Mouse (Mus musculus): ENCODE data around the gene Tssk6. TPM values are rescaled to one million over a fixed set of nuclear protein-coding genes. Genes with fewer than 3 reads are reported as not detected.

Tssk6 gene
- polyA plus RNA-seq, 1 experiment: 1.0 TPM

DNA sequence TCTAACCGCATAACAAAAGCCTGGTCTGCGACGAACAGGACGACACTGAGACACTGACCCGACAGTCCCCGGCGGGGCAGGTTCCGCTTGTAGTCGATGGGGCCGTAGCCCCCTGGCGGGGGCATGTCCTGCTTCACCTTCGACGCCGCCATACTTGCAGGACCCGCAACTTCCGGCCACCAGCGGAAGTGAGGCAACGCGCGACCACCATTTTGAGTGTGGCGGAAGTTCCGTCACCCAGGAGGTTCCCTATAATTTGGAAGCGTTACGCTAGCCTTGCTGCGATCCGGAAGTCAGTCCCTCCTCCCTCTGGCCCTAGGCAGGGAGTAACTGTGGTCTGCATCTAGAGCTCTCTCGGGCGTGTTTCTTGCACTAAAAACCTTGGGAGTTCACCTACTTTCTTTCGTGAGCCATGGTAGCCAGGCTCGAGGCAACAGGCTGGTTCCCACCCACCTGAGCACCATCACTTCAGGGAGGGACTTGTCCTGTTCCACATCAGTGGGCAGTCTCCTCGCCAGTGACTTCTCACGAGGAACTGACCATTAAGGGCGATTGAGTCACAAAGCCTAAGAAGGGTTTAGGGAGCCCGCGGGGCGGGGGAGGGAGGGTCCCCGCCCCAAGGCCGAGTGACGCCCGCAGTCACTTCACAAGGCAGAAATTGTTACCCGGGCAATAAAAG lies 361 bp upstream of the Tssk6 start:
- peak overlapping the region; percentile 79 for H3K4me3 ChIP-seq (ENCODE audit: extremely low read depth, insufficient read depth, insufficient read length)
- H3K4me1 ChIP-seq (ENCODE audit: control insufficient read depth, insufficient read depth, insufficient read length): peaks cover 11% of the 10 kb centered on the region
- no peaks in the 10 kb centered on the region for H3K27me3 ChIP-seq (ENCODE audit: control insufficient read depth, insufficient read depth, low read length)
- TF ChIP-seq CTCF (IDR thresholded peaks at IDR 0.05; ENCODE audit: extremely low read depth, insufficient read depth, insufficient read length, insufficient replicate concordance) (peak; percentile 63), POLR2A (IDR thresholded peaks at IDR 0.05; ENCODE audit: low read depth, low read length) (peak; percentile 85)
- peak overlapping the region; percentile 90 for H3K27ac ChIP-seq (ENCODE audit: insufficient read depth, low read length)
- DNase-seq (ENCODE audit: low read depth in 1 of 2, low spot score in 2 of 2): peak; percentile 92 to 93
- WGBS: 1% methylated on average over 41 of the region's 41 CpGs
- H3K36me3 ChIP-seq (ENCODE audit: control insufficient read depth, insufficient read depth, low read length): no peaks in the 10 kb centered on the region

- H3K4me3 ChIP-seq (ENCODE audit: extremely low read depth, insufficient read depth, insufficient read length): peak overlapping the region; percentile 79
- no peaks in the 10 kb centered on the region for H3K27me3 ChIP-seq (ENCODE audit: control insufficient read depth, insufficient read depth, low read length)
- peaks cover under 1% of the 10 kb centered on the region; the same call in 1 of the 2 replicates for H3K36me3 ChIP-seq (ENCODE audit: control insufficient read depth, insufficient read depth, low read length)
- peaks cover 11% of the 10 kb centered on the region for H3K4me1 ChIP-seq (ENCODE audit: control insufficient read depth, insufficient read depth, insufficient read length)
- peak overlapping the region; percentile 90 for H3K27ac ChIP-seq (ENCODE audit: insufficient read depth, low read length)
- under 1% methylated on average over 45 of the region's 45 CpGs for WGBS
- DNase-seq (ENCODE audit: low read depth in 1 of 2, low spot score in 2 of 2): peak; percentile 94 to 97
- TF ChIP-seq CTCF (IDR thresholded peaks at IDR 0.05; ENCODE audit: extremely low read depth, insufficient read depth, insufficient read length, insufficient replicate concordance) (no peak), POLR2A (IDR thresholded peaks at IDR 0.05; ENCODE audit: low read depth, low read length) (no peak; the same call in none of the 2 replicates)
Measured at GRCm38 (mm10) chr8:69903063-69903542, 1.1 kb downstream of the Tssk6 start.

- Histone ChIP-seq H3K4me1 (ENCODE audit: control insufficient read depth, insufficient read depth, insufficient read length) (peaks cover 11% of the 10 kb centered on the region), H3K36me3 (ENCODE audit: control insufficient read depth, insufficient read depth, low read length) (peaks cover 7% of the 10 kb centered on the region), H3K27ac (ENCODE audit: insufficient read depth, low read length) (no peak overlapping the region), H3K27me3 (ENCODE audit: control insufficient read depth, insufficient read depth, low read length) (no peaks in the 10 kb centered on the region), H3K4me3 (ENCODE audit: extremely low read depth, insufficient read depth, insufficient read length) (no peak overlapping the region)
- no peak for TF ChIP-seq POLR2A (IDR thresholded peaks at IDR 0.05; ENCODE audit: low read depth, low read length)
- TF ChIP-seq CTCF (IDR thresholded peaks at IDR 0.05; ENCODE audit: extremely low read depth, insufficient read depth, insufficient read length, insufficient replicate concordance): no peak
- DNase-seq (ENCODE audit: low read depth in 1 of 2, low spot score in 2 of 2): no peak
- WGBS: 91% methylated on average over 8 of the region's 8 CpGs
Measured at GRCm38 (mm10) chr8:69904096-69904495, 2.1 kb downstream of the Tssk6 start.

DNA sequence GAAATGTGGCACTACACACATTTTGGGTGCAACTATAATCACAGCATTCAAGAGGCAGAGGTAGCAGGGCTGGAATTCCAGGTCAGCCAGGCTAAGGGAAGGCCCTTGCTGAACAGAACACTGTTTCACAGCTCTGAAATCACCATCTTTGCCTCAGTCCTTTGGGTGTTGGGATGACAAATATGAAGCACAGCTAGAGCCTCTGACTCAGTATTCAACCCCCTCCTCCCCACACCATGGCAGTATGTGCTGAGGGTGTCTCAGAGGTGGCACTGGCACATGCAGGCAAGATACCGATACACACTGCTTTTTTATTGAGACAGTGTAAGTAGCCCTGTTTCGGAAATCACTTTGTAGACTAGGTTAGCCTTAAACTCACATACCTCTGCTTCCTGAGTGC lies 4.3 kb downstream of the Tssk6 start:
- no peak for DNase-seq (ENCODE audit: low read depth in 1 of 2, low spot score in 2 of 2)
- Histone ChIP-seq H3K36me3 (ENCODE audit: control insufficient read depth, insufficient read depth, low read length) (peaks cover 19% of the 10 kb centered on the region), H3K27ac (ENCODE audit: insufficient read depth, low read length) (no peak overlapping the region), H3K4me1 (ENCODE audit: control insufficient read depth, insufficient read depth, insufficient read length) (peaks cover 9% of the 10 kb centered on the region), H3K27me3 (ENCODE audit: control insufficient read depth, insufficient read depth, low read length) (no peaks in the 10 kb centered on the region), H3K4me3 (ENCODE audit: extremely low read depth, insufficient read depth, insufficient read length) (no peak overlapping the region)
- WGBS: 91% methylated on average over 2 of the region's 2 CpGs
- TF ChIP-seq POLR2A (IDR thresholded peaks at IDR 0.05; ENCODE audit: low read depth, low read length): no peak
- TF ChIP-seq CTCF (IDR thresholded peaks at IDR 0.05; ENCODE audit: extremely low read depth, insufficient read depth, insufficient read length, insufficient replicate concordance): no peak

- Histone ChIP-seq H3K4me1 (ENCODE audit: control insufficient read depth, insufficient read depth, insufficient read length) (peaks cover 6% of the 10 kb centered on the region), H3K4me3 (ENCODE audit: extremely low read depth, insufficient read depth, insufficient read length) (no peak overlapping the region), H3K36me3 (ENCODE audit: control insufficient read depth, insufficient read depth, low read length) (peaks cover 25% of the 10 kb centered on the region), H3K27ac (ENCODE audit: insufficient read depth, low read length) (no peak overlapping the region), H3K27me3 (ENCODE audit: control insufficient read depth, insufficient read depth, low read length) (no peaks in the 10 kb centered on the region)
- 88% methylated on average over 2 of the region's 2 CpGs for WGBS
- TF ChIP-seq CTCF (IDR thresholded peaks at IDR 0.05; ENCODE audit: extremely low read depth, insufficient read depth, insufficient read length, insufficient replicate concordance): no peak
- TF ChIP-seq POLR2A (IDR thresholded peaks at IDR 0.05; ENCODE audit: low read depth, low read length): no peak
- DNase-seq (ENCODE audit: low read depth in 1 of 2, low spot score in 2 of 2): no peak
Measured at GRCm38 (mm10) chr8:69907106-69907505, 5.1 kb downstream of the Tssk6 start.

- TF ChIP-seq CTCF (IDR thresholded peaks at IDR 0.05; ENCODE audit: extremely low read depth, insufficient read depth, insufficient read length, insufficient replicate concordance) (no peak), POLR2A (IDR thresholded peaks at IDR 0.05; ENCODE audit: low read depth, low read length) (no peak)
- H3K27me3 ChIP-seq (ENCODE audit: control insufficient read depth, insufficient read depth, low read length): no peaks in the 10 kb centered on the region
- 95% methylated on average over 13 of the region's 13 CpGs for WGBS
- DNase-seq (ENCODE audit: low read depth in 1 of 2, low spot score in 2 of 2): no peak
- no peaks in the 10 kb centered on the region for H3K4me1 ChIP-seq (ENCODE audit: control insufficient read depth, insufficient read depth, insufficient read length)
- no peak overlapping the region for H3K27ac ChIP-seq (ENCODE audit: insufficient read depth, low read length)
- H3K4me3 ChIP-seq (ENCODE audit: extremely low read depth, insufficient read depth, insufficient read length): no peak overlapping the region
- peaks cover 57% of the 10 kb centered on the region for H3K36me3 ChIP-seq (ENCODE audit: control insufficient read depth, insufficient read depth, low read length)
Measured at GRCm38 (mm10) chr8:69911917-69912316, 9.9 kb downstream of the Tssk6 start.

DNA sequence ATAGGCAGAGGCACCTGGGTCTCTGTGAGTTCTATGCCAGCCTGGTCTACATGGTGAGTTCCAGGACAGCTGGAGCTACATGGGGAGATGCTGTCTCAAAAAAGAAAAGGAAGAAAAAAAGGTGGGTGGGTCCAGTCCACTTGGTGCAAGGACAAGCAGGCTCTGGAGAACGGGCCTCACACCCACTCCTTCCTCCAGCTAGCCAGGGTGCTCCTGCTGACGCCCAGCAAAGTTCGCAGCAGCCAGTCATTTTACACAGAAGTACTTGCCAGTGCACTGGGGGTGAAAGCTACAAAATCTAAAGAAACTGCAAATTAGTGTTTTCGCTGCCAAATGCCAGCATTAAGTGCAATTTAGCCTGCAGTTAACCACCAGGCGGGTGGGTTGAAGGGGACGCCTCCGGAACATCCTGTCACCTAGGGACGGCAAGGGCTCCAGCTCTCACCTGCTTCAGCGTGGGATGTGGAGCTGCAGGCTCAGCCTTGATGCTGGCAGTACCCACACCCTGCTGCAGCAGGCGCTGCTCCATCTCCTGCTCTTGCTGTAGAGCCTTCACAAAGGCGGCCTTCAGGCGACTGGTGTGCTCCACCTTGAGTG lies 10.6 kb downstream of the Tssk6 start:
- H3K36me3 ChIP-seq (ENCODE audit: control insufficient read depth, insufficient read depth, low read length): peaks cover 64% of the 10 kb centered on the region
- TF ChIP-seq CTCF (IDR thresholded peaks at IDR 0.05; ENCODE audit: extremely low read depth, insufficient read depth, insufficient read length, insufficient replicate concordance): no peak
- TF ChIP-seq POLR2A (IDR thresholded peaks at IDR 0.05; ENCODE audit: low read depth, low read length): no peak
- 93% methylated on average over 12 of the region's 12 CpGs for WGBS
- H3K4me3 ChIP-seq (ENCODE audit: extremely low read depth, insufficient read depth, insufficient read length): no peak overlapping the region
- no peaks in the 10 kb centered on the region for H3K4me1 ChIP-seq (ENCODE audit: control insufficient read depth, insufficient read depth, insufficient read length)
- no peak overlapping the region for H3K27ac ChIP-seq (ENCODE audit: insufficient read depth, low read length)
- H3K27me3 ChIP-seq (ENCODE audit: control insufficient read depth, insufficient read depth, low read length): no peaks in the 10 kb centered on the region
- no peak for DNase-seq (ENCODE audit: low read depth in 1 of 2, low spot score in 2 of 2)

Data from spleen, adult 2 months (tissue).